Mouse (Mus musculus): Measurements from ENCODE around the gene Nab2.

Gene Nab2

GRCm38 (mm10) chr10:127614236-127615033 is 53.9 kb downstream of the Nab2 start:
- peak; percentile 54 for DNase-seq

GRCm38 (mm10) chr10:127612079-127612775 is 56.1 kb downstream of the Nab2 start:
- DNase-seq = no peak
